Mouse (Mus musculus) ES-Bruce4 (cell line): ENCODE data around the gene Fbxl8. TPM values are rescaled to one million over a fixed set of nuclear protein-coding genes. Genes with fewer than 3 reads are reported as not detected.
"Not testable (repeated sequence)": the region's sequence is repeated elsewhere in the genome, so short reads cannot be mapped to it uniquely, and the experiment has no call there.

Experiments used
- H3K27ac ChIP-seq: 2 replicates; pipeline ENCODE4 v1.5.1; 2012; ENCODE audit warnings: low read length, inconsistent platforms; ENCODE audit not compliant: insufficient read depth
- H3K27me3 ChIP-seq: 2 replicates; pipeline ENCODE4 v1.6.1; 2012; ENCODE audit warnings: mild to moderate bottlenecking, low read length, inconsistent platforms; ENCODE audit not compliant: control insufficient read depth, poor library complexity, insufficient read depth, severe bottlenecking
- H3K36me3 ChIP-seq: 2 replicates; pipeline ENCODE4 v1.6.1; 2012; ENCODE audit warnings: inconsistent platforms, mild to moderate bottlenecking, low read length, moderate library complexity; ENCODE audit not compliant: control insufficient read depth, poor library complexity, insufficient read depth, severe bottlenecking
- H3K4me1 ChIP-seq: one replicate; pipeline ENCODE4 v1.8.1; 2011; ENCODE audit warnings: low read length; ENCODE audit not compliant: control insufficient read depth, insufficient read depth
- H3K4me3 ChIP-seq: 2 replicates; pipeline ENCODE4 v1.5.1; 2011; ENCODE audit warnings: low read depth, mild to moderate bottlenecking, low read length
- H3K9ac ChIP-seq: 2 replicates; pipeline ENCODE4 v1.6.1; 2012; ENCODE audit warnings: low read depth, mild to moderate bottlenecking, inconsistent platforms; ENCODE audit not compliant: poor library complexity, severe bottlenecking
- H3K9me3 ChIP-seq: replicated peaks from 2 replicates; pipeline ENCODE4 v1.6.1; 2012; ENCODE audit warnings: mild to moderate bottlenecking, low read length, inconsistent platforms; ENCODE audit not compliant: control insufficient read depth, poor library complexity, insufficient read depth, severe bottlenecking
- CTCF ChIP-seq: IDR thresholded peaks from one replicate; pipeline ENCODE4 v1.8.1; 2011; ENCODE audit warnings: low read depth, low read length
- EP300 ChIP-seq: IDR thresholded peaks from 2 replicates; pipeline ENCODE4 v1.6.1; 2011; ENCODE audit warnings: low read depth, low read length; ENCODE audit not compliant: insufficient read depth
- POLR2A ChIP-seq: IDR thresholded peaks from one replicate; pipeline ENCODE4 v1.8.1; 2011; ENCODE audit warnings: low read length; ENCODE audit not compliant: insufficient read depth
- polyA plus RNA-seq: library from polyadenylated mRNA; stranded (reverse); fragments of >200 nt; gene quantifications from 2 replicates; pipeline ENCODE4 v1.2.4, GENCODE M21; 2011; ENCODE audit warnings: low read depth; ENCODE audit not compliant: missing spikeins, insufficient read depth, insufficient read length

The Fbxl8 gene
- polyA plus RNA-seq, 1 experiment, result 1.5 TPM

- H3K4me3 ChIP-seq, result no peak overlapping the region
- H3K27me3 ChIP-seq, result no peaks in the 10 kb centered on the region
- H3K9ac ChIP-seq, result no peak overlapping the region
Measured at GRCm38 (mm10) chr8:105288231-105288630, 23.8 kb downstream of the Fbxl8 start.

GRCm38 (mm10) chr8:105288958-105289732, 24.7 kb downstream of the Fbxl8 start:
- Histone ChIP-seq H3K27me3 (no peaks in the 10 kb centered on the region), H3K9ac (peak overlapping the region; percentile 55; the same call in 1 of the 2 replicates), H3K9me3 (no peaks in the 10 kb centered on the region), H3K27ac (peak overlapping the region; percentile 51; the same call in 1 of the 2 replicates), H3K36me3 (no peaks in the 10 kb centered on the region), H3K4me3 (peak overlapping the region; percentile 83), H3K4me1 (peaks cover 2% of the 10 kb centered on the region)
- peak; percentile 58 for TF ChIP-seq POLR2A
- TF ChIP-seq EP300, result no peak
- TF ChIP-seq CTCF, result no peak

More at GRCm38 (mm10) chr8:105288231-105288630, 23.8 kb downstream of the Fbxl8 start:
- TF ChIP-seq EP300 (no peak), CTCF (no peak), POLR2A (no peak)
- Histone ChIP-seq H3K4me1 (peaks cover 2% of the 10 kb centered on the region), H3K27ac (no peak overlapping the region), H3K9me3 (no peaks in the 10 kb centered on the region), H3K36me3 (no peaks in the 10 kb centered on the region)

GRCm38 (mm10) chr8:105289805-105290460, 25.5 kb downstream of the Fbxl8 start, which contains the start of gene 4931428F04Rik:
4931428F04Rik (minus strand) TSS chr8:105289864.
- H3K27me3 ChIP-seq, result no peaks in the 10 kb centered on the region
- peak within 1 kb of the TSS; percentile 55; the same call in 1 of the 2 replicates for H3K9ac ChIP-seq
- peak within 1 kb of the TSS; percentile 51; the same call in 1 of the 2 replicates for H3K27ac ChIP-seq

GRCm38 (mm10) chr8:105290554-105291314, 26.3 kb downstream of the Fbxl8 start:
- H3K27me3 ChIP-seq, result no peaks in the 10 kb centered on the region
- peaks cover 4% of the 10 kb centered on the region for H3K4me1 ChIP-seq
- H3K4me3 ChIP-seq, result peak overlapping the region; percentile 83
- no peaks in the 10 kb centered on the region for H3K36me3 ChIP-seq
- TF ChIP-seq EP300 (peak; percentile 46; the same call in 1 of the 2 replicates), POLR2A (no peak), CTCF (peak; percentile 97)
- H3K27ac ChIP-seq, result no peak overlapping the region
- H3K9me3 ChIP-seq, result no peaks in the 10 kb centered on the region
- no peak overlapping the region; the same call in 1 of the 2 replicates for H3K9ac ChIP-seq

More at GRCm38 (mm10) chr8:105289805-105290460, 25.5 kb downstream of the Fbxl8 start, which contains the start of gene 4931428F04Rik:
- Histone ChIP-seq H3K4me3 (peak within 1 kb of the TSS; percentile 83), H3K9me3 (no peaks in the 10 kb centered on the region), H3K4me1 (peaks cover 2% of the 10 kb centered on the region), H3K36me3 (no peaks in the 10 kb centered on the region)
- TF ChIP-seq EP300 (0 out of 2 replicates have a peak, but pooled peaks have one; percentile 25), POLR2A (no peak), CTCF (peak; percentile 77)

GRCm38 (mm10) chr8:105291364-105291763, 26.9 kb downstream of the Fbxl8 start:
- H3K4me3 ChIP-seq, H3K36me3 ChIP-seq, H3K4me1 ChIP-seq, H3K27ac ChIP-seq, H3K9me3 ChIP-seq, H3K9ac ChIP-seq, H3K27me3 ChIP-seq: not testable (repeated sequence)

GRCm38 (mm10) chr8:105291802-105292201, 27.4 kb downstream of the Fbxl8 start:
- not testable (repeated sequence) for H3K27me3 ChIP-seq, H3K9ac ChIP-seq

More at GRCm38 (mm10) chr8:105291802-105292201, 27.4 kb downstream of the Fbxl8 start:
- not testable (repeated sequence) for H3K36me3 ChIP-seq, H3K4me3 ChIP-seq, H3K9me3 ChIP-seq, H3K27ac ChIP-seq, H3K4me1 ChIP-seq
